Mouse (Mus musculus) lung, postnatal 14 days (tissue): ENCODE data around the gene Slc25a11.

ENCODE experiments used
- DNase-seq: peaks from one replicate; pipeline ENCODE4 v3.0.0; 2021

Slc25a11 gene

DNA sequence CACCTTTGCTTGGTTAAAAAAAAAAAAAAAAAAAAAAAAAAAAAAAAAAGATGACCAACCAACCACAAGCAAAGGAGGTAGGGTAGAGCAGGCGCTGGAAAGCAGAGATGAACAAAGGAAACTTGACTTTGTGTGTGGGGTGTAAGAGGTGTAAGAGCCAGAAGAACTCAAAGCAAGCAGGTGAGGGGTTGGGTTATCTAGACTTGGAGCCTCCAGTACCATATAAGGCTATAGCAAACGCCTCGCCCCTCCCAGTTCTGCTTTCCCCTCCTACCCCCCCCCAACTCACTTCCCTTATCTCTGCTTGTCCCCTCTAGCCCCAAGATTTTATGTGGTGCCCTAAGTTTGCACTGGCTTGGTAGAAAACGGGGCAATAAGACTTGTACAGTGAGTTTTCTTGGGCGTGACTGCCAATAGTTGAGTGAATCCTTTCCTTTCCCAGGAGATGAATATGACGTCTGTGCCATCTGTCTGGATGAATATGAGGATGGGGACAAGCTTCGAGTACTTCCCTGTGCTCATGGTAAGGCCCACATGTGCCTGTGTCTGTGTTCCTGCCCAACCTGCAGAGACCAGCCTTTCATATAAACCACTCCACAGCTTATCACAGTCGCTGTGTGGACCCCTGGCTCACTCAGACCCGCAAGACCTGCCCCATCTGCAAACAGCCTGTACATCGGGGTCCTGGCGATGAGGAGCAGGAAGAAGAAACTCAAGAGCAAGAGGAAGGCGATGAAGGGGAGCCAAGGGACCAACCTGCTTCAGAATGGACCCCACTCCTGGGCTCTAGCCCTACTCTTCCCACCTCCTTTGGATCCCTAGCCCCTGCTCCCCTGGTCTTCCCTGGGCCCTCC is 3.3 kb upstream of the Slc25a11 start:
- DNase-seq: no peak

DNA sequence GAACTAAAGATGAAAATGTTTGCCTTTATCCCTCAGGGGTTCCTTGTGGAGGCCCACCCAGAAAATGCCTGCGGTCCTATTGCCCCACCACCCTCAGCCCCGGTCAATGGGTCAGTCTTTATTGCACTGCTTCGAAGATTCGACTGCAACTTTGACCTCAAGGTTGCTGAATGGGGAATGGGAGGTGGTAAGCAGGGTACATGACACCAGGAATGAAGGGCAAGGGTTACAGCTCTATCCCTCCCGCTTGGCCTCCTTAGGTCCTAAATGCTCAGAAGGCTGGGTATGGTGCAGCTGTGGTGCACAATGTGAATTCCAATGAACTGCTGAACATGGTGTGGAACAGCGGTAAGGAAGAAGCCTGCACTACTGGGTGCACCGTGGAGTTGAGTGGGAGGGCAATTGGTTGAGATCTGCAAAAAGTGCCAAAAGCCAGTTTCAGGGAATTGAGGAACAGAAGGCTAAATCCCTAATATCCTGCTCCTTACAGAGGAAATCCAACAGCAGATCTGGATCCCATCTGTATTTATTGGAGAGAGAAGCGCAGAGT is 2.0 kb upstream of the Slc25a11 start:
- no peak for DNase-seq

DNA sequence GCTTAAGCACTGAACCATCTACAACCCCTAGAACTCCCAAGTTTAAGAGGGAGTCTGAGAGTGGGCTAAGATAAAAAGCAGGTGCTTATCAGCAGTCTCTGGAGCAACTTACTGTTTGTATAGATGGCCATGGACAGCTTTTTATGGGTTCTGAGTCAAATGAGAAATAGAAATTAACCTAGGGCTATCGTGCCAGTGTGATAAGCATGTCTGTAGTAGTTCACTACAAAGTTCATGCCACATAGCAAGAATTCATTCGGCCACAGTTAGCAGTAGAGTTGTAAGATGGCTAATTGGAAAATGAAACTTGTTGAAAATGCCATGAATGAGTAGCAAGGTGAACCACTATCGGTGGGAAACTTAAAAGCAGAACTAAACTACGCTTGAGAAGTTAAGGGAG is 1.2 kb upstream of the Slc25a11 start:
- DNase-seq: no peak

DNA sequence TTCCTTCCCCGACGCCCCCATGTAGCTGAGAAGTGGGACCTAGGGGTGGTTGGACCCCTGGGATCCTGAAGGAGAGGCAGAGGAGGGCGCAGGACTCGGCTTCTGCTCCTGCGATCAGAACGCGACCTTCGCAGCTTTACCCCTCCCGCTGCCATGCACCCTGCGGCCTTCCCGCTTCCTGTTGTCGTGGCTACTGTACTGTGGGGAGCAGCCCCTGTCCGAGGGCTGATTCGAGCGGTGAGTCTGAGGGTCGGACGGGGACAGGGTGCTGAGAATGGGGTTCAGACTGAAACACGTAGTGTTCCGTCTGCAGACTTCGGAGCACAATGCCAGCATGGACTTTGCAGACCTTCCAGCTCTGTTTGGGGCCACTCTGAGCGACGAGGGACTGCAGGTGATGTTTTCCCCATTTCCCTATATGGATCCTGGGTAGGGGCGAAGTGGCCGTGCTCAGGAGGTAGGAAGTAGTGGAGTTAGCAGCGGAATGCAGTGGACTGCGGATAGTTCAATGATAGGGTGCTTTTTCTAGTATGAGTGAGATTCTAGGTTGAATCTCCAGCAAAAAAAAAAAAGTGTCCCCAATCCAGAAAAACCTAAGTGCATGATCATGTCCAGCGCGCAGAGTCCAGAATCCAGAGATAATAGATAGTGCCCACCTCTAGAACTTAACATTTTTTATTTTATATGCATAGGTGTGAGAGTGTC is 589 bp upstream of the Slc25a11 start:
- DNase-seq: no peak

DNA sequence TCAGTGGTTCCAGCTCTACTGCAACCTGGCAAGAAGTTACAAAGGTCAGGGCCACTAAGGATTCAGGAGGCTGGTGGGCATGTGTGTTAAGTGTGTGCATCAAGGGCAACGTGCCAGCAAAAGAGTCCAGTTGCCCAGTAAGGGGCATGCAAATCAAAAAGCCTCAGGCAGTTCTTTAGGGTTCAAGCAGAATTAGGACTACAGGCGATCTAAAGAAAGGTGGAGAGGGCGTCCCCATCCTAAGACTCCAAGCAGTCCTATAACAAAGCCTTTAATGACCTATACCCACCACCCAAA is 1.1 kb downstream of the Slc25a11 start:
- no peak for DNase-seq

DNA sequence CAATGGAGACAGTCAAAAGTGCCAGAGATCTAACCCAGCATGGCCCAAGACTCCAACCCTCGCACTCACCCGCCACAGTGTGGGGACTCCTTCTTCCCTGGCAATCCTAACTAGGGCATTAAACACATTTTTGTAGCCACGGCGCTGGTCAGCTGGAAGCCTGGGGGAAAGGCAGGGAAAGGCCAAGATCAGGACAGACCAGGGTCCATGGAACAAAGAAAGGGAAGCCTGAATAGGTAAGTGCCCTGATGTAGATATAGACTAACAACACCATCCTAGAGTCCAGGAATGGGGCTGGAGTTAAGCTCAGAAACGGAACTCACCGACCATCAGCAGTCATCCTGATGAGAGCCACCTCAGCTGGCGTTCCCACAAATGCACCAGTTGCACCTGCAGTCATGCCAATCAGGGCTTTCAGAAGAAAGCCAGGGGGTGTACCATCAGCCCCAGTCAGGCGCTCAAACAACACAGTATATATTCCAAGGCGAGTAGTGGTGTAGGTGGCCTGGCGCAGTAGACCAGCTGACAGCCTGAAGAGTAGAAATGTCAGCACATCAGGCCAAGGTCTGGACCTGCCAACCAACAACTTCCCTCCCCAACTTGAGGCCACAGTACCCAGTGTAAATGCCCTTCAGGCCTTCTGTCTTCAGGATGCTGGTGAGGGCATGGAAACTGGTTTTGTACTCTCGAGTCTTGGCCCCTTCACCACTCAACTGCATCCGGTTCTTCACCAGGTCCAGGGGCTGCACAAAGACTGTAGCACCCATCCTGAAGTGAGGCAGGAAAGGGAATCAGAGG is 1.6 kb downstream of the Slc25a11 start:
- DNase-seq: no peak

DNA sequence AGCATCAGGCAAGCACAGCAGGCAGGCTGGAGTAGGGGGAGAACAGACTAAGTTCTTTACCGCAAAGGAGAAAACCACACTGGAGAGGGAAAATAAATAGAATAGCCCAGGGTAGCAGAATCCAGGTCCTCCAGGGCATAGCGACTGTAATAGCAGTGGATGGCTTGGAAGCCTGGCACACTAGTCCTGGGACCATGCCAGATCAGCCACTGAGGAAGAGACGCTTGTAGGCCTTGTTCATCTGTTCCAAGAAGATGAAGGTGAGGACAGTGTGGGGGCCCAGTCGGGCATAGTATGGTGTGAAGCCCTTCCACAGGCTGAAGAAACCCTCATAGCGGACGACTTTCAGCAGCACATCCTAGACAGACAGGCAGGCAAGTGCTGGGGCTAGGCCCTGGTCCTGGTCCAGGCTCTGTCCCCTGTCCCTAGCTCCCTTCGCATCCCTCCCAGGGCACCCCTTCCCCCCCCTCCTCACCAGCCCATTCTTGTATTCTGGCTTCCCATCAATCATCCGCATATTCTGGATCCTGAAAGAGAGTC is 2.6 kb downstream of the Slc25a11 start:
- no peak for DNase-seq

DNA sequence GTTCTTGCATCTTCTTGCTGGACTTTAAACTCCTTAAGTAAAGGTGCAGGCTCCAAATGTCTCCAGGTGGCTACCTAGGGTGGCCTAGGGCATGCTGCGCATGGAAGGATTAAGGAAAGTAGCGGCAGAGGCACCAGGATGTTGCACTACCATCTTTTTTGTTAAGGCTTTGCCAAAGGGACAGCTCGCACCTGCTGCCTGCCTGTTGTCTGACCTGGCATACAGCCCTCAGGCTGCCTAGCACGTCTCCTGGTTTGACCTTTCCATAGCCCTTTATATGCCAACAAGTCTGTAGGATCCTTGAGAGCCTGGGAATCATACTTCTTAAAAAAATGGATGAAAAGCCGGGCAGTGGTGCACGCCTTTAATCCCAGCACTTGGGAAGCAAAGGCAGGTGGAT is 4.2 kb downstream of the Slc25a11 start:
- DNase-seq: no peak

DNA sequence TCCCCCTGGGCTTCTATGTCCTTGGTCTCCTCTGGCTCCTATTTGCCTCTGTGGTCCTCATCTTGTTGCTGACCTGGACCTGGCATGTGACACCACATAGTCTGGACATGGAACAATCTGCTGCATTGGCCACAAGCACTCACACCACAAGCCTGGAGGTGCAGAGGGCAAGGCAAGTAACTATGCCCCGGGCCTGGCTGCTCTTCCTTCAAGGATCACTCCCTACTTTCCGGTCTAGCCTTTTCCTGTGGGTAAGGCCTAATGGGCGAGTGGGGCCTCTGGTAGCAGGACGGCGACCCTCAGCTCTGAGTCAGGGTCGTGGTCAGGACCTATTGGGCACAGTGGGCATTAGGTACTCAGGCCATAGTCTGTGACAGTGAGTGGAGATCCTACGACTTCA is 6.0 kb downstream of the Slc25a11 start:
- DNase-seq: no peak

DNA sequence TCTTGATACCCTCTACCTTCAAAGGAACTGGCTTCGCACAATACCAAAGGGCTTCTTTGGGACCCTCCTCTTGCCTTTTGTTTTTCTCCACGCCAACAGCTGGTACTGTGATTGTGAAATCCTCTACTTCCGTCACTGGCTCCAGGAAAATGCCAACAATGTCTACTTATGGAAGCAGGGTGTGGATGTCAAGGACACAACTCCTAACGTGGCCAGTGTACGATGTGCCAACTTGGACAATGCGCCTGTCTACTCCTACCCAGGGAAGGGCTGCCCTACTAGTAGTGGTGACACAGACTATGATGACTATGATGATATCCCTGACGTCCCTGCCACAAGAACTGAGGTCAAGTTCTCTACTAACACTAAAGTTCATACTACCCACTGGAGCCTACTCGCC is 7.3 kb downstream of the Slc25a11 start:
- DNase-seq: no peak

DNA sequence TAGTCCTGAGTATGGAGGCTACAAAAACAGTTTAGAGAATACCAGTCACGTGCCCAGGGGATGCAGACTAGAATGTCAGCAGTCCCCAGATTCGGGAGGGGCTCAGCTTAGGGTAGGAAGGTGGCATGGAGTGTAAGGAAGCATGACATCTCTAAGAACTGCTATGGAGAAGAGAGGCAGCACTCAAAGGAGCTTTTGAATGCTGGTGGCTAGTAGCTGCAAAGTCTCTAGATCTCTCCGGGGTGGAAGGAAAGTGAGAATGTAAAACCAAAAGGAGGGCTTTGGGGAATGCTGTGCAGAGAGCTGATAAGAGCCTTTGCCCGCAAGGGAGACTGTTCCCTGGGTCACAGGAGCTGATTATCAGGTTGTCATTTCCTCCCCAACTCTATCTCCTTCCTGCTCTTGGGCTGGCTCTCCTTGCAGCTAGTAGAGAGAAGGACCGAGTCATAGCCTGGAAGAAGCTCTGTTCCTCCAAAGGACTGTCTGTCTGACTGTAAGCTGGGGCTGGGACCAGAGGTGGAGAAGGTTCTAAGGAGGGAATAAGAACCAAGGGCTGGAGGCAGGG is 8.5 kb downstream of the Slc25a11 start, which contains the start of gene Gp1ba:
Gp1ba (plus strand) TSS at position 409 of the 565 bp plus-strand sequence.
- no peak for DNase-seq

DNA sequence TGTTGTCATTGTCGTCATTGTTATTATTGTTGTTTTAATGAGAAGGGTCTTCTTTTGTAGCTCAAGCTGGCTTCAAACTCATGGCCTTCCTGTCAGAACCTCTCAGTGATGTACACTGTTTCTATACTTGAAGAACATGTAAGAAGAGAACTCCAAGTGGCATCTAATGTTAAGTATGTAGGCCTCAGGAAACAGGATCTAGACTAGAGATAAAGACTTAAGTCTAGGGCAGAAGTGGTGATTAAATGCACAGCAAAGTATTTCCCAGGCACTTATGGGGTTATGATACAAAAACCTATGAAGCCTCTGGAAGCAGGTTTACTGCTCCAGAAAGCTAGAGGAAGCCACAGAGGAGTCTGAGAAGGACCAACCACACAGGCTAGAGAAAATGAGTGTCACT is 9.0 kb downstream of the Slc25a11 start:
- DNase-seq: no peak

DNA sequence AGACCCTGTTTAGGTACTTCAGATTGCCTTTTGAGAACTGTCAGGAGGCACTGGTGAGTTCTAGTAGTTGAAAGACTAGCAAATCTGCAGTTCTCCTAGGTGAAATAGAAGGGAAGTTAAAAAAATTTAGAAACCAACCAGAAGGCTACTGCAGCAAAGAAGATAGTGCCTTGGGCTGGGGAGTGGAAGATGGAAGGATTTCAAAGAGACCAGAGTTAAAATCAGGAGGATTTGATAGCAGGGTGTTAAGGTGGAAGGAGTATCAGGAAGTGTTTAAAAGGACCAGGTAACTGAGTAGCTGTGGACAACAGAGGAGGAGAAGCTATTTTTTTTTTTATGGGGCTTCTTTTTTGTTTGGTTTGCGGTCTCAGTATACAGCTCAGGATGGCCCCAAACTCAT is 9.5 kb downstream of the Slc25a11 start:
- no peak for DNase-seq

DNA sequence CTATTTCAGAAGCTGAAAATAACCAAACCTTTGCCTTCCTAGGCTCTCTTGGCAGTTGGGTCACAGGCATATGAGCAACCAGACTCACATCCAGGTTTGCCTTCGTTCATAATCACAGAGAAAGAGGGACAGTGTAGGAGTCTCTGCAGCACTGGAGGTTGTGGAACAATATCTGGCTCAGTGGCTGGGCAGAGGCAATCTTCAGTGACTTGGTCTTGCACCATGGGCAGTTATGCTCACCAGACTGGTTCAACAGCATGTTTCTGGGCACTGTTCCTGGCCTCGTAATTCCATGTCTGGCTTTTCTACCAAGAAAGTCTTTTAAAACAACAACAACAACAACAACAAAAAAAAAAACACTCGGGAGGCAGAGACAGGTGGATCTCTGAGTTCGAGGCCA is 11.7 kb downstream of the Slc25a11 start:
- DNase-seq: no peak

DNA sequence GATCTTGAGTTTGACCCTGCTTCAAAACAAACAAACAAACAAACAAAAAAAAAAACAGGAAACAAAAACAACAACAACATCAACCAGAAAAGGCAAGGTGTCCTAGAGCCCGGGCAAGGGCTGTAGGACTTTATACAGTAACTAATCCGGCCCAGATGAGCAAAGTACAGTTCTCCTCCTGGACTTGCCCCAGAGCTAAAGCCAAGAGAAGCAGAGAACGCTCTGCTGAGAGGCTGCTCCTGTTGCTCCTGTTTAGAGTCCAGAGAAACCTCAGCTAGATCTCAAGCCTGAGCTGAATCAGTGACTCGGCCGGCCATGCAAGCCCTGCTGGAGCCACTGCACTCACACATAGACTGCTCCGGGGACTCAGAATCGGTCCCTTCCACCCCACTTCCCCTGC is 17.1 kb downstream of the Slc25a11 start:
- no peak for DNase-seq

DNA sequence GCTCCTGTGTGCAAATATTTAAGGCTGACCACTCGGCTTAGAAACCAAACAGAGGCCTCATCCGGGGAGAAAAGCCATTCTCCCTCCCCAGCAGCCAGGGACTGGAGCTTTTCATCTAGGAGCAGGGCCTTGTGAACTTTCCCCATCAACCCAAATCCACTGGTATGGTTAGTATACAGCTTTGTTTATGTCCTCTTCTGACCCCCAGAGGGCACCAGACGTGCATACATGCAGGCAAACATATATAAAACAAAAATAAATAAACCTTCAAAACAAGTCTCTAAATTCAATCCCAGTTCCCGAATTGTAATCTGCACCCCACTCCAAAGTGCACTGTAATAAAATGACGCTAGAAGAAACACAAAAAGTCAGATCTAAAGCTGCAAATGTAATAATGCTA is 17.7 kb downstream of the Slc25a11 start:
- DNase-seq: no peak

DNA sequence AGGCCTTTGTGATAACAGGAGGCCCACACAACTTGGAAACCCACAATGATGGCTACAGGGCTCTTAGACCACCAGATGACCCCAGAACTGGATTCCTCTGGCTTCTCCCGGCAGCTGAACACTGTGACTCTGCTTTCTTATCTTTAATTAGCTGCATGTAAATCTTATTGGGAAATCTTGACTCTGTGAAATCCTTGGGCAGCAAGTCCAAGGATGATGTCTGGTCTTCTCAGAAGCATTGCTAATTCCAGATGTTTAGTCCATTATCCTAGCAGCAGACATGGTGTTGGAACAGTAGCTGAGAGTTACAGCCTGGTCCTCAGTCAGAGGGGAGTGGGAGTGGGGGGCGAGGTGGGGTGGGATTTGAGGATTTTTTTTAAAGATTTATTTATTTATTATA is 18.8 kb downstream of the Slc25a11 start:
- no peak for DNase-seq

DNA sequence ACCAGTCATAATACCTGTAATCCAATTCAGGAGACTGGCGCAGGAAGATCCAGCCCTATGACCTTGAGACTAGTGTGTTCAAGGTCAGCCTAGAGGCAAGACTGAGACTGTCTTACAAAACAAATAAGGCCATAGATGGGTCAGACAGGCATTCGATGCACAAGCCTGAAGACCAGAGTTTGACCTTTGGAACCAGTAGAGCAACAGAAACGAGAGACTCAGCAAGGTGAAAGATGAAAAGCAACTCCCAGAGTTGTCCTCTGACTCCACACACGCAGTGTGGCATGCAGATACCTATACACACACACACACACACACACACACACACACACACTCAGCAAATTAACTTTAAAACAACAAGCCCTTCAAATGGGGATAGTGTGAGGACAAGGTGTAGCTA is 20.4 kb downstream of the Slc25a11 start:
- DNase-seq: no peak

DNA sequence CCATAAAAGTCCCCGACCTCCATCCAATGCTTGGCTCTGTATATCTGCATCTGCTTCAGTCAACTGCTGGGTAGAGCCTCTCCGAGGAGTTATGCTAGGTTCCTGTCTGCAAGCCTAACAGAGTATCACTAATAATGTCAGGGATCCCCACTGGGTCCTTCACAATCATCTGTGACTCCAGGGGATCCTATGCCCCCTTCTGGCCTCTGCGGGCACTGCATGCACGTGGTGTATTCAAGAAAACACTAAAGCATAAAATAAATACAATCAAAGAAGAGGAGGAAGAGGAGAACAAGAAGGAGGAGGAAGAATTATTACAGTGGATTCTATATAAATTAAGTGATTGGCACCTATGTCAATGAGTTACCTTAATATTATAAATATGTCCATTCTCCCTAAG is 21.8 kb downstream of the Slc25a11 start:
- DNase-seq: peak; percentile 61

DNA sequence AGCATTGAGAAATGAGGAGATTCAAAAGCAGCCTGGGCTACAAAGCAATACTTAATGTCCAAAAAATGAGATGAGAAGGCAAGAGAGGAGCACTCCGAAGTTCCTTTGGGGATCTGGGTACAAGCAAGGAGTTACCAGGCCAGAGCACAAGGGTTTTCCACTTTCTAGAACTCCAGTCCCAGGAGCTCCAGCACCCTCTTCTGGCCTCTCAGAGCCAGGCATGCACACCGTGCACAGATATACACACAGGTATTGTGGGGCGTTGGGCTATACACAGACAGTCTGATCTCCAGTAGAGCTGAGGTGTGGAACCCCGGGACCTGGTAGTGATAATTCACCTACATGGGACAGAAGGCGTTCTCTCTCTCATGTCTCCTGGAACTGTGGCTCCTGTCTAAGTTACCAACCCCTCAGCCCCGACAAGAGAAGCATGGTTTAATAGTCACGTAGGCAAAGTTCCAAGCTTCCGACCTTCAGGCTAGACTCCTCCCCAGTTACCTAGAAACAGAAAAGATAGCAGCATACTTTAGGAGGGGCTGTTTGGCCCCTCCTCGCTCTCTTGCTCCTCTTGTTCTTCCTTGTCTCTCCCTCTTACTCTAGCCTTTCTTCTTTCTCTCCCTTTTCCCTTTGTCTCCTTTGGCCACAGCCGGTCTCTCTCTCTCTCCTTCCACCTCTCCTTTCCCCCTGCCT is 24.1 kb downstream of the Slc25a11 start:
- no peak for DNase-seq

DNA sequence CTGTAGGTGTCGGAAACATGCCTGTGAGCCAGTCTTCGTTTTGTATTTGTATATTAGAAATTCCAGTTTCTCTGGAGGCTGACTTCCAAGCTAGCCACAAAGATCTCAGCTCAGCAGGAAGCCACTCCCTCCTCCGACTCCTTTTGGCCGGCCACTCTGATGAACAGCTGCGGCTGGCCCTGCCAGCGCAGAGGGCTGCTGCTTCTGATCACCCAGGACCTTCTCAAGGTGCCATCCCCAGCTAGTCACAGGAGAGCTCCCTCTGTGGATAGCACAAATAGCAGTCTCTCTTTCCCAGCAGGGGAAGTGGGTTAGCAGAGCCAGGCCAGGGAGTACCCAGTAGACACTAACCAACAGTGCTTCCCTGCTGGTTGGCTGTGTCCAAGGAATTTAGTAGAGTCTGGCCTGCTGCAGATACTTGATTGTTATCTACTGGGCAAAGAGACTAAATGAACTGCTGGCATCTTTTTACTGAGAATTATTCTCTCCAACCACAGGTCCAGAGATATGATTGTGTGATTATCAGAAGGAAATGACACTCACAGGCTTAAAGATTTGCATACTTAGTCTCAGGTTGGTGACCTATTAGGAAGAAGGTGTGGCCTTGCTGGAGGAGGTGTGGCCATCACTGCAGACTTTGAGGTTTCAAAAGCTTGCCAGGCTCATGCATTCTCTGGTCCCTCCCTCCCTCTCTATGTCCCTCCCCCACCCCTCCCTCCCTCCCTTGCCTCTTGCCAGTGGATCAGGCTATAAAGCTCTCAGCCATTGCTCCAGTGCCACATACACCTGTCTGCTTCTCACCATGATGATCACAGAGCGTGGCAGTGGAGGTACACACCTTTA is 25.1 kb downstream of the Slc25a11 start:
- no peak for DNase-seq
